Mouse (Mus musculus) heart, postnatal 0 days (tissue): ENCODE measurements around the gene Cdipt. TPM values are rescaled to one million over a fixed set of nuclear protein-coding genes. Genes with fewer than 3 reads are reported as not detected.

Source experiments
- ATAC-seq: fragments of 200-750 bp; cut with Nextera tagmentation; 2 replicates; pipeline ENCODE4 v1.8.0; 2017; ENCODE audit warnings: low read depth, moderate number of reproducible peaks, moderate library complexity; ENCODE audit not compliant: insufficient read depth
- DNase-seq: peaks from one replicate; pipeline ENCODE4 v3.0.0-alpha.2; 2016; ENCODE audit warnings: low spot score
- H3K27ac ChIP-seq: fragments of 300-500 bp; sonication (generic); 2 replicates; pipeline ENCODE4 v1.5.1; 2014; ENCODE audit warnings: low read depth, mild to moderate bottlenecking
- H3K27me3 ChIP-seq: fragments of 300-500 bp; sonication (generic); 2 replicates; pipeline ENCODE4 v1.6.1; 2014; ENCODE audit warnings: low read length, mixed read lengths; ENCODE audit not compliant: control insufficient read depth, insufficient read depth
- H3K36me3 ChIP-seq: fragments of 300-500 bp; sonication (generic); replicated peaks from 2 replicates; pipeline ENCODE4 v1.6.1; 2014; ENCODE audit warnings: low read length, mixed read lengths; ENCODE audit not compliant: control insufficient read depth, insufficient read depth
- H3K4me1 ChIP-seq: fragments of 300-500 bp; sonication (generic); 2 replicates; pipeline ENCODE4 v1.6.1; 2014; ENCODE audit warnings: antibody characterized with exemption; ENCODE audit not compliant: control insufficient read depth, insufficient read depth
- H3K4me2 ChIP-seq: fragments of 300-500 bp; sonication (generic); 2 replicates; pipeline ENCODE4 v1.6.1; 2014; ENCODE audit warnings: low read depth, mild to moderate bottlenecking, low read length, moderate library complexity
- H3K4me3 ChIP-seq: fragments of 300-500 bp; sonication (generic); 2 replicates; pipeline ENCODE4 v1.5.1; 2014; ENCODE audit warnings: low read depth, low read length
- H3K9ac ChIP-seq: fragments of 300-500 bp; sonication (generic); replicated peaks from 2 replicates; pipeline ENCODE4 v1.6.1; 2014; ENCODE audit warnings: low read depth, low read length, mixed read lengths
- H3K9me3 ChIP-seq: fragments of 300-500 bp; sonication (generic); replicated peaks from 2 replicates; pipeline ENCODE4 v1.6.1; 2016; ENCODE audit warnings: low read length; ENCODE audit not compliant: control insufficient read depth
- CTCF ChIP-seq: IDR thresholded peaks from 2 replicates; pipeline ENCODE4 v1.5.1; 2016; ENCODE audit warnings: antibody characterized with exemption, control low read depth, low read depth
- EP300 ChIP-seq: IDR thresholded peaks from 2 replicates; pipeline ENCODE4 v1.6.1; 2016; ENCODE audit warnings: antibody characterized with exemption, low read depth
- WGBS: fragments of 180-500 bp; shearing (Covaris S2); extraction: QIAGEN DNeasy Blood & Tissue Kit; methylation state at CpG from one replicate; pipeline ENCODE4 v1.1.7; 2014; 5-methylcytosine and 5-hydroxymethylcytosine counted together
- polyA plus RNA-seq: library from polyadenylated mRNA; unstranded; fragments of >200 nt; fragmentation: Nextera tagmentation; extraction: Ambion mirVana; gene quantifications from 2 replicates; pipeline ENCODE4 v1.2.1, GENCODE M21; 2015
- total RNA-seq: library from RNA; depleted of rRNA; stranded (reverse); fragments of >200 nt; gene quantifications from 2 replicates; pipeline ENCODE4 v1.2.3, GENCODE M21; 2014; ENCODE audit warnings: low replicate concordance

Gene Cdipt
- total and polyA plus RNA-seq, 2 experiments from 2014 or later = 67.5 to 135 TPM

DNA sequence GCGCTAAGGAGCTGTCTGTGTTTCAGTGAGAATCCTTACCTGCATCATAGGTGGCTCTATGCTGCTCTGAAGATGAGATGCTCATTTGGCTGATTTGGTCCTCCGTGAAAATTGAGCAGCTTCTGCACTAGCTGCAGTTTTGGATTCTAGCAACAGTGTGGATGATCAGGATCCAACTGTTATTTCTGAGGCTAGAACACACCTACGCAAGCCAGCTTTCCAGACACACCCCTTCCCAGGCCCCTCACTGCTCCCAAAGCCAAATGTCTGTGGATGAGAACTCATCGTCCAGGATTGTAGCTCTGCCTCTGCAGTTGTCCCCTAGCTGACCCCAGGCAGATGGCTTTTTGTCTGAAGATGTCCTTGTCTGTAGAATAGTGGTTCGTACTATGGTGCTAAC is 14.6 kb upstream of the Cdipt start:
- TF ChIP-seq CTCF (no peak), EP300 (no peak)
- 72% methylated on average over 5 of the region's 5 CpGs for WGBS

DNA sequence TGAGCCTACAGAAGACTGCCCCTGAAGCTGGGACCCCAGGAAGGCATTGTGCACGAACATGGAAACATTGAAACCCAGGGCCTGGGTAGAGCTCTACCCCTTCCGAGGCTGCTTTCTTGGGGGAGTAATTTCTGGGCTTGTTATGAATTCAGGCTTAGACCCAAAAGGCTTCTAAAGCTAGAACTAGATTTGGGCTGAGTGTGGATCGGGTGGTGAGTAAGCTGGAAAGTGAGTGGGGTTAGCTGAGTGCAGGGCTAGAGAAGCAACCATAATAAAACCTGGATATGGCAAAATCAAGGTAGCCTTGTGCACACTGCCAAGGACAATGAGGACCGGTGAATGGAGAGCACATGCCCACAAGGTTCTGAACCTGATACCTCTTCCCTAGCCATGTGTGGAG is 13.7 kb upstream of the Cdipt start:
- 74% methylated on average over 4 of the region's 4 CpGs for WGBS
- no peak overlapping the region for H3K9ac ChIP-seq
- H3K36me3 ChIP-seq = no peaks in the 10 kb centered on the region
- TF ChIP-seq CTCF (no peak), EP300 (no peak)
- H3K4me1 ChIP-seq = no peaks in the 10 kb centered on the region
- no peak overlapping the region for H3K27ac ChIP-seq
- no peak overlapping the region for H3K4me3 ChIP-seq
- ATAC-seq = no peak
- DNase-seq = no peak
- H3K4me2 ChIP-seq = no peak overlapping the region
- H3K9me3 ChIP-seq = no peaks in the 10 kb centered on the region
- H3K27me3 ChIP-seq = peaks cover 13% of the 10 kb centered on the region

More for the DNA sequence above, 14.6 kb upstream of the Cdipt start:
- no peaks in the 10 kb centered on the region for H3K4me1 ChIP-seq
- no peak overlapping the region for H3K9ac ChIP-seq
- ATAC-seq = no peak
- H3K27ac ChIP-seq = no peak overlapping the region
- H3K27me3 ChIP-seq = peaks cover 13% of the 10 kb centered on the region
- H3K36me3 ChIP-seq = no peaks in the 10 kb centered on the region
- no peaks in the 10 kb centered on the region for H3K9me3 ChIP-seq
- no peak for DNase-seq
- no peak overlapping the region for H3K4me2 ChIP-seq
- no peak overlapping the region for H3K4me3 ChIP-seq

- Histone ChIP-seq H3K36me3 (no peaks in the 10 kb centered on the region), H3K4me3 (no peak overlapping the region), H3K9me3 (no peaks in the 10 kb centered on the region), H3K4me2 (no peak overlapping the region), H3K9ac (no peak overlapping the region), H3K27me3 (peaks cover 13% of the 10 kb centered on the region), H3K27ac (no peak overlapping the region), H3K4me1 (no peaks in the 10 kb centered on the region)
- 30% methylated on average over 19 of the region's 19 CpGs for WGBS
- DNase-seq (peak; percentile 16), ATAC-seq (no peak)
- no peak for TF ChIP-seq EP300
- peak; percentile 60 for TF ChIP-seq CTCF
Measured at GRCm38 (mm10) chr7:126963548-126964286, 12.0 kb upstream of the Cdipt start.

GRCm38 (mm10) chr7:126965568-126965967 is 10.1 kb upstream of the Cdipt start:
- no peak for TF ChIP-seq EP300
- no peak for TF ChIP-seq CTCF
- no peak for ATAC-seq
- DNase-seq = no peak
- no peaks in the 10 kb centered on the region for H3K9me3 ChIP-seq
- H3K4me3 ChIP-seq = no peak overlapping the region
- 36% methylated on average over 3 of the region's 3 CpGs for WGBS
- H3K9ac ChIP-seq = no peak overlapping the region
- H3K4me2 ChIP-seq = no peak overlapping the region
- no peaks in the 10 kb centered on the region for H3K36me3 ChIP-seq
- peaks cover 13% of the 10 kb centered on the region for H3K27me3 ChIP-seq
- no peak overlapping the region for H3K27ac ChIP-seq
- no peaks in the 10 kb centered on the region for H3K4me1 ChIP-seq

GRCm38 (mm10) chr7:126967361-126967760 is 8.4 kb upstream of the Cdipt start:
- H3K4me1 ChIP-seq = no peaks in the 10 kb centered on the region
- no peak overlapping the region for H3K4me3 ChIP-seq
- TF ChIP-seq CTCF (no peak), EP300 (no peak)
- H3K9me3 ChIP-seq = no peaks in the 10 kb centered on the region
- H3K27ac ChIP-seq = no peak overlapping the region
- no peak for DNase-seq
- no peak; the same call in 1 of the 2 replicates for ATAC-seq
- H3K36me3 ChIP-seq = no peaks in the 10 kb centered on the region
- H3K4me2 ChIP-seq = no peak overlapping the region
- peaks cover 13% of the 10 kb centered on the region for H3K27me3 ChIP-seq
- WGBS = 59% methylated on average over 6 of the region's 6 CpGs
- H3K9ac ChIP-seq = no peak overlapping the region

GRCm38 (mm10) chr7:126975493-126975892 is 221 bp upstream of the Cdipt start:
- Histone ChIP-seq H3K27me3 (no peaks in the 10 kb centered on the region), H3K4me2 (peak overlapping the region; percentile 79), H3K4me1 (peaks cover 4% of the 10 kb centered on the region; the same call in 1 of the 2 replicates), H3K9ac (no peak overlapping the region), H3K36me3 (peaks cover 27% of the 10 kb centered on the region), H3K9me3 (no peaks in the 10 kb centered on the region), H3K4me3 (peak overlapping the region; percentile 80), H3K27ac (peak overlapping the region; percentile 96)
- no peak for DNase-seq
- WGBS = 11% methylated on average over 8 of the region's 8 CpGs
- no peak for ATAC-seq
- TF ChIP-seq EP300 (no peak), CTCF (no peak)
